Mouse (Mus musculus): ENCODE data around the gene Klhdc3. TPM values are rescaled to one million over a fixed set of nuclear protein-coding genes. Genes with fewer than 3 reads are reported as not detected.

Gene Klhdc3
- total RNA-seq, 4 experiments from 2014 or later = 53.8 to 65.7 (median 61.5) TPM

GRCm38 (mm10) chr17:46661351-46661750, 19.4 kb downstream of the Klhdc3 start:
- DNase-seq (ENCODE audit: low spot score) = no peak

- DNase-seq (ENCODE audit: low spot score) = no peak
Measured at GRCm38 (mm10) chr17:46656054-46656453, 24.7 kb downstream of the Klhdc3 start.

- DNase-seq (ENCODE audit: low spot score) = no peak
Measured at GRCm38 (mm10) chr17:46651755-46652547, 28.8 kb downstream of the Klhdc3 start.

GRCm38 (mm10) chr17:46651292-46651691, 29.4 kb downstream of the Klhdc3 start:
- DNase-seq (ENCODE audit: low spot score) = no peak

- DNase-seq (ENCODE audit: low spot score) = peak; percentile 88
Measured at GRCm38 (mm10) chr17:46650232-46651031, 30.3 kb downstream of the Klhdc3 start, which contains the start of gene Cul7. TSS of gene Cul7 (plus strand) at chr17:46650337.

GRCm38 (mm10) chr17:46649811-46650210, 30.9 kb downstream of the Klhdc3 start:
- DNase-seq (ENCODE audit: low spot score) = no peak

- DNase-seq (ENCODE audit: low spot score) = no peak
Measured at GRCm38 (mm10) chr17:46648436-46648835, 32.3 kb downstream of the Klhdc3 start.

- no peak for DNase-seq (ENCODE audit: low spot score)
Measured at GRCm38 (mm10) chr17:46647279-46647678, 33.4 kb downstream of the Klhdc3 start.

- no peak for DNase-seq (ENCODE audit: low spot score)
Measured at GRCm38 (mm10) chr17:46646322-46646662, 34.4 kb downstream of the Klhdc3 start.

- peak; percentile 98 for DNase-seq (ENCODE audit: low spot score)
Measured at GRCm38 (mm10) chr17:46645561-46646321, 35.0 kb downstream of the Klhdc3 start, which contains the start of the genes Klc4 and Mrpl2. TSS of gene Klc4 (minus strand) at chr17:46646022. TSS of gene Mrpl2 (plus strand) at chr17:46646229.

GRCm38 (mm10) chr17:46644916-46645475, 35.7 kb downstream of the Klhdc3 start:
- no peak for DNase-seq (ENCODE audit: low spot score)

- no peak for DNase-seq (ENCODE audit: low spot score)
Measured at GRCm38 (mm10) chr17:46644152-46644805, 36.4 kb downstream of the Klhdc3 start.

- DNase-seq (ENCODE audit: low spot score) = no peak
Measured at GRCm38 (mm10) chr17:46642060-46642459, 38.7 kb downstream of the Klhdc3 start.

- no peak for DNase-seq (ENCODE audit: low spot score)
Measured at GRCm38 (mm10) chr17:46639929-46640328, 40.8 kb downstream of the Klhdc3 start.

GRCm38 (mm10) chr17:46636831-46637523, 43.7 kb downstream of the Klhdc3 start:
- DNase-seq (ENCODE audit: low spot score) = peak; percentile 78

GRCm38 (mm10) chr17:46629685-46630441, 50.9 kb downstream of the Klhdc3 start:
- no peak for DNase-seq (ENCODE audit: low spot score)

- no peak for DNase-seq (ENCODE audit: low spot score)
Measured at GRCm38 (mm10) chr17:46628791-46629684, 51.7 kb downstream of the Klhdc3 start, which contains the start of gene Ptk7. TSS of gene Ptk7 (minus strand) at chr17:46629504.

- DNase-seq (ENCODE audit: low spot score) = no peak
Measured at GRCm38 (mm10) chr17:46628471-46628790, 52.3 kb downstream of the Klhdc3 start.

GRCm38 (mm10) chr17:46627409-46627808, 53.3 kb downstream of the Klhdc3 start:
- DNase-seq (ENCODE audit: low spot score) = no peak

All from heart, adult 8-10 months (tissue).